Mouse (Mus musculus) B cell, adult 2 months (primary cell): ENCODE data around the gene Arl14.
"Not testable (repeated sequence)": the region's sequence is repeated elsewhere in the genome, so short reads cannot be mapped to it uniquely, and the experiment has no call there.

Experiments used
- DNase-seq, 2 experiments: peaks; one replicate each; pipeline ENCODE4 v3.0.0; 2022

Arl14 gene

DNA sequence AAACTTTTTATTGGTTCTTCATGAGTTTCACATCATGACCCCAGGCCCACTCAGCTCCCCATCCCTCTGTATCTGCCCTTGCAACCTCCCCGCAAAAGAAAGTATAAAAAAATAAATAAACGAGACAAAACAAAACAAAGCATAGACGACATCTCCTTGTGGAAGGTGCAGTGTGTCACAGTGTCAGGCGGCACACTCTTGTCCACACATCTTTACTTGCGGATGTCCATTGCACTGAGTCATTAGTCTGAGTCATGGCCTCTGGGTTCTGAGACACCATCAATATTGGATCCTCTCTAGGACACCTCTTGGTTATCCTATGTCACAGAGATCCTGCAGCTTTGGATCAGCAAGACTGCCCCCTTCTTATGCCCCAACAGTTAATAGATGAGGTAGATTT lies 7.7 kb upstream of the Arl14 start:
- DNase-seq = no peak

DNA sequence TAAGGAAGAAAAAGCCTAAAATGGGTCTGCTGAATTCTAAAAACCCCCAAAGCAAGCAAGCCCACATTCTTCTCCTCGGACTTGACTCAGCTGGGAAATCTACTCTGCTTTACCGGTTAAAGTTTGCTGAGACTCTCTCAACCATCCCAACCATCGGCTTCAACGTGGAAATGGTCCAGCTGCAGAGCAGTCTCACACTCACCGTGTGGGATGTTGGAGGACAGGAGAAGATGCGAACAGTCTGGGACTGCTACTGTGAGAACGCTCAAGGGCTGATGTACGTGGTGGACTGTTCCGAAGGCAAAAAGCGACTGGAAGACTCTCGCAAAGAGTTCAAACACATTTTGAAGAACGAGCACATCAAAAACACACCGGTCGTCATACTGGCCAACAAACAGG lies 282 bp downstream of the Arl14 start:
- DNase-seq = no peak

DNA sequence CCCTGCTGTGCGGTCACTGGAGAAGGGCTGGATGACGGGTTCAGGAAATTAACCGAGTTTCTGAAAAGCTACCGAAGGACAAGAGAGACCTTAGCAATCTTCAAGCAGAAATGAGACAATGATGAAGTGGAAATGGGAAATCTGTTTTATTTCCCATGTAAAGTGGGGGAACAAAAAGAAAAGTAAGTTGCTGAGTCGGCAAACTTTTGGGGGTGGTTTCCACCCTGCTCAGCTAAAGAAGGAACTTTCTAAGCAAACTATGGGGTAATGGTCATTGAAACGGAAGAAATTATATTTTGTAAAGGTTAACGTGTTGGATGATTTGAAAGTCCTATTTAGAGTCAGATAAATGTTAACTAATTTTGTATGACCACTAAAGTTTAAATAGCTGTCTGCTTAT lies 768 bp downstream of the Arl14 start:
- no peak for DNase-seq

DNA sequence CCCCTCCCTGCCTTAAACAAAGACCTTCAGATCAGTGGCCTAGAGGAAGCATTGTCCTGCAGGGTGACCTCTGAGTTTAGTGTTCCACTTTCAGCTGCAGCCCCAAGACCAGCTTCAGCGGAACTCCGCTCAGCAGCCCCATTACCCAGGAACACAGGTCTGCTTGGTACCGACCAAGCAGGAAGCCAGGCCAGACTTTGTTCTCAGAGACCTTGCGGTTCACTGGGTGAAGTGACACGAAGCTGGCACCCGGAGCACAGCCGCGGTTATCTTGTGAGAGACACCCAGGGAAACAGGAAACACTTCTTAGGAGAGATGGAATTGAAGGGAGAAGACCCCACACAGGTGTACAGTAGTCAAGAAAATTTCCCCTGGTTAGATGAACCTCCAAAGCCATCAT lies 1.4 kb downstream of the Arl14 start:
- peak; percentile 10 to 24 for DNase-seq

DNA sequence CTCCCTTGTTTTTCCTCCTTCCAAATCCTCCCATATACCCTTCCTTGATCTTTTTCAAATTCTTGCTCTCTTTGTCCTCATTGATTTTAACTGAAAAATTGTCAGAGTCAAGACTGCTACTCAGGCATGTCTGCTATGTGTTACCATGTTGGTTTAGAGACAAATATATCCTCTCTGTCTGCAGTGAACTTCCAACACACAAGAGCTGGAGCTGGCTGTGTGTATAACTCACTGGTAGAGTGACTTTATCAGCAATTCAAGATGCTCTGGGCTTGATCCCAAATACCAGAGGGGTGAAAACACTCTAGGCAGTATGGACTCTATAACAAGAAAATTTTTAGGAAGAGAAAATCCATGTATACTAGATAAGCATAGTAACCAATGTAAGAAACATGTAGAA lies 2.8 kb downstream of the Arl14 start:
- DNase-seq = no peak

DNA sequence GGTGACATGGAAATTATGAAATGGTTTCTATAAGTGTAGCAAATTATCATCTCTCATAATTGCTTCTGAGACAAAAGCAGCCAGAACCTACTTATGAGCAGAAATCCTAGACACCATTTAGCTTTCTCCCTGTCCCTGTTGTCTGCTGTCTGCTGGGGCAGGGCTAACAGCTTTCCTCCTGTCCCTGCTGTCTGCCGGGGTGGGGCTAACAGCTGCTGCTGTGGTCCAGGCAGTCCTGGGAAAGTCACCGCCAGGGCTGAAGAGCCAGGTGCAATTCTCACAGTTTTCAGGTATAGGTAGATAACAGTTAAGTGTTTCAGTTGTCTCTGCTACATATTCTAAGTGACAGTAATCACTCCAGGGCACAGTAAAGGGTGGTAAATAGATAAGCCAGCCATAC lies 4.3 kb downstream of the Arl14 start:
- DNase-seq = no peak

DNA sequence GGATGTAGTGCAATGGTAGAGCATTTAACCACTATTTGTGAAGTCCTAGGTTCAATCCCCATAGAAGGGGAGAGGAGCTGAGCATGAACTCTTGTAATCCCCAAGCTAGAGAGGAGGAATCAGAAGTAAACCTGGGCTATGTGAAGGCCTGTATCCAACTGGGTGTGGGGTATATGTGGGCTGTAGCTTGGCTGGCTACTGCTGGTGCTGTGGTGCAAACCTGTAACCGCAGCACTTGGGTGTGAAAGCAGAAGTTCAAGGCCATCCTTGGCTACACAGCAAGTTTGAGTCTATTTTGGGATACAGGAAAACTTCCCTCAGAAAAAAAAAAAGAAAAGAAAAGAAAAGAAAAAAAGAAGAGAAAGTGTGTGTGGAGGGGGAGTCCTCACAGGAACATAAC lies 5.8 kb downstream of the Arl14 start:
- peak in 1 of 2 experiments; percentile 14 for DNase-seq

DNA sequence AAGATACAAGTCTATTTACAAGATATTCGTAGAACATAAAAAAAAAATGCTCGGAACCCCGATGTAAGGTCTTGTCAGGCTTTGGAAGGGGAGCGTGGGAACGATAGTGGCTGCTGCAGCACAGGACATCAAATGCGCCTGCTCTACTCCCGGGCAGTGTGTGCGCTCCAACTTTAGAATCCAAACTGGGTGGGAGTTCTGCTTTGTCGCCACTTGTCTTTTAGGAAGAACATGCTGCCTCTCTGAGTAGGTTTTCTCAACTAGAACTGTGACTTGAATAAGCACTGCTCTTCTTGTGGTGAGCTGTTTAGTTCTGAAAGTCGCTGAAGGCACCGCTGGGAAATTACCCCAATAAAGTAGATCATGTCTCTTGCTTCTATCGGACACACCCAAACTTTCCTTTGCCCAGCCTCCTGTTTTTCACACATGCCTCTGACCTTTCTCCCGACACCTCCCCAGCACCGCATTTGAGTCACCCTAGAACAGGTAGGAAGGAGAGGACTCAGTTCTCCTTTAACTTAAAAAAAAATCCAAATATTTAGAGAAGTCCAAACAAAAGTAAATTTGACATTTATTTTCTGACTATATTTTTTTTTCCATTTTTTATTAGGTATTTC lies 9.4 kb downstream of the Arl14 start:
- DNase-seq = no peak

DNA sequence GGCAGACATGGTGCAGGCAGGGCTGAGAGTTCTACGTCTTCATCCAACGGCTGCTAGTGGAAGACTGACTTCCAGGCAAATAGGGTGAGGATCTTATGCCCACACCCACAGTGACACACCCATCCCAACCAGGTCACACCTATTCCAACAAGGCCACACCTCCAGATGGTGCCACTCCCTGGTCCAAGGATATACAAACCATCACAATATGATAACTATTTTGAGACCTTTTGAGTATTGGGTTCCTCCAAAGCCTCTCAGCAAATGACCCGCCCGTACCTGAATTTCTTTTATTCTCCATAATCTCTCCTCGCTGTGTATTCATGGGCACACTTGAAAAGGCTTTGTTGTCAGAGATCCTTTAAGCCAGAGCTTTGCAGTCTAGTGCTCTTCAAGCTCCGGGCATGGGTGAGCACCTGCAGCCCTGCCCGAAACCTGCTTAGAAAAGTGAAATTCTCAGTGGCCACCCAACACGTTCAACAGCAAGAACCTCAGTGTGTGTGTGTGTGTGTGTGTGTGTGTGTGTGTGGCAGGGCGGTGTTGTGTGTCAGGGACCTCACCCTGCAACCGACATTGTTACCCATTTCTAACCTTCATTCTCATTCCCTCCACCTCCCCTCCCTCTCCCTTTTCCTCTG lies 11.5 kb downstream of the Arl14 start:
- DNase-seq = not testable (repeated sequence)

DNA sequence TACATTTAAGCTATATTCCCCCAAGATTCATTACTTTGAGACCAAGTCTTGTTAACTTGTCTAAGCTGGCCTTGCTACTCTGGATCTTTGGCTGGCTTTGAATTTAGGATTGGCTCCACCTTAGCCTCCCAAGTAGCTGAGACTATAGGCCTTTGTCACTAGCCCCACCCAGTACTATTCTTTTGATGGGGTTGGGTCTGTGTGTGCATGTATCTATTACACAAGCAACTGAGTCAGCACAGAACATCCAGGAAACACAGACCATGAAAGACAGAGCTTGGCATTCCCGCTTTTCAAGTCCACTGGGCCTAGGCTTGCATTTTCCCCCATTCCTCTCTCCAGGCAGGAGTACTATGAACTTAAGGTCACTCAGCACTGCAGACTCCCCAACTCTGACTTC lies 12.3 kb downstream of the Arl14 start:
- no peak for DNase-seq

DNA sequence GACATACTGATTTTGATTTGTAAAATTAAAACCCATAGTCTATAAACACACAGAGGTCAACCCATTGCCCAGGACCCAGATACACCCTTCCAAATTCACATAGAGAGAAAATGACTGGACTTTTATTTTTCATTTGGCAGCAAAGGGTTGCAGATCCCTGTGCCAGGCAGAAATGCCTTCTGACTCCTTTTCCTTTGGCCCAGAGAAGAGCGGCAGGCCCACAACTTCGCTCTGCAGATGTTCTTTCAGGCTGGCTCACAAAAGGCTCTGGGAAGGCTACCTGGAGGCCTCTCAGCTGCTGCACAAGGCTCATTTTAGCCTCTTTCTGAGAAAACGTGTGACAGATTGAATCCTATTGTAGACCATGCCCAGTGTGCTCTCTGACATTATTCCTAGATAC lies 13.6 kb downstream of the Arl14 start:
- no peak for DNase-seq

DNA sequence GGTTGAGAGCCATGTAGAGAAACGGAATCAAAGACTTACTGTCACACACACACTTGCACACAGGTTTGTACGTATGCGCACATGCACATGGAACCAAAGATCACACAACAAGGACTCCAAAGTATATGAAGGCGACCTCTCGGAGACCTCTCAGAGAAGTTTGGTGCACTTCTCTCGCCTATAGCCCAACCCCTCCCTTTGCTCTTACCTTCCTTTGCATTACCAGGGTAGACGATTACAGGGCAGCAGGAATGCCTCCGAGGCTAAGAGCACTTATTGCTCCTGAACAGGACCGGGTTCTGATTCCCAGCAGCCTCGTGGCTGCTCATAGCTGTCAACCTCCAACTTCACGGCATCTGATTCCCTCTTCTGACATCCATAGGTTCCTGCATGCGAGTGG lies 14.3 kb downstream of the Arl14 start:
- no peak for DNase-seq

DNA sequence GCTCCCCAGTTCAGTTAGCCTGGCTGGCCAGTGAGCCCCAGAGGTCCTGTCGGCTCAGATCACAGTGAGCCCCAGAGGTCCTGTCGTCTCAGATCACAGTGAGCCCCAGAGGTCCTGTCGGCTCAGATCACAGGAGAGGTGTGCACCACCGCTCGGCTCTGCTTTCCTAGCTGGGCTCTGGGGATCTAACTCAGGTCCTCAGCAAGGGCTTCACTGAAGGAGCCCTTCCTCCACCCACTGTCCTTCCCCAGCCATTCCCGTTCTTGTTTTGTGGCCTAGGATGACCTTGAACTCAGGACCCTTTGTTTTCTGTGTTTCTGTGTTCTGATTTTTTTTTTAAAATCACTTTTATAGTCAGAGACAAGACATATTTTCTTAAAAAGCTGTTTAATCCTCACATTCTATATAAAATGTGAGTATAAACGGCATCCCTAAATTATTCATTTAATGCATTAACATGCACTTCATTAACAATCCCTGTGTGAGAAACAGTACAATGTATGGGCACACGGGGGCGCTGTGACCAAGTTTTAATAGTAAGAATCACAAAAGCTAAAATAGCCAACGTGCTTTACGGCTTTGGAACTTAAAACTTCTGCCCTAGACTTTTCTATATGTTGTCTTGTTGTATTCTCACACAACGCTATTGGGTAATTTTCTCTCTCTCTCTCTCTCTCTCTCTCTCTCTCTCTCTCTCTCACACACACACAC lies 16.1 kb downstream of the Arl14 start:
- DNase-seq = peak; percentile 79 to 85

DNA sequence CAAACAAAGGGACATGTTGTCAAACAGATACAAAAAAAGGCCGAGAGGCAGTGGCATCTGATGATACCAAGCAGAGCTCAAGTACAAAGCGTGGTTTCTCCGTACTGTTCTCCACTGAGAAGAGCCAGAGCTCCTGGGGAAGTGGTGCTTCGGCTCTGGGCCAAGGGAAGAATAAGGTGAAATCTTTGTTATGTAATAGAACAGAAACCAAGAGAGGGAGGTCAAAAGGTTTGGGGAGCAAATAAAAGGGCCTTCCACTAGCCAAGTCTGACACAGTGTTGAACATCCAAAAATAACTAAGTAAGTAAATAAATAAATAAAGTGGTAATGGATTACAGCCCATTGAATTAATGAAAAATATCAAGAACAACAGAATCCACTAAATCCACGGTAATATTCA lies 17.0 kb downstream of the Arl14 start:
- DNase-seq = no peak

DNA sequence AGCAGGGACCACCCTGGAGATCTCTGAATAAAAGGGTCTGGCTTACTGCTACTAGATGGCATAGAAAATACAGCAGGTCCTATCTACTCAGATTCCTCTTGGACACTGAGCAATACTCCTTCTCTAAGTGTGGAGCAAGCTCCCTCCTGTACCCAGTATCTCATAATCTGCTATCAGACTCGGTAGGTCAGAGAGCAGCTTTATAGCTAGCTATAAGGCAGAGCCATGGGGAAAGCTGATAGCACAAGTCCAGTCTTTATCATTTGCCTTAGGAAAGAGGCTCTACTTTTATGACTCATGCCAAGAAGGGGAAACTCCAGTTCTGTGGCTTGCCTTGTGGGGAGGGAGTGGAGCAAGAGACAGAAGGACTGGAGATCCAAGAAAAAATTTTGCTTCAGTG lies 18.8 kb downstream of the Arl14 start:
- no peak for DNase-seq

DNA sequence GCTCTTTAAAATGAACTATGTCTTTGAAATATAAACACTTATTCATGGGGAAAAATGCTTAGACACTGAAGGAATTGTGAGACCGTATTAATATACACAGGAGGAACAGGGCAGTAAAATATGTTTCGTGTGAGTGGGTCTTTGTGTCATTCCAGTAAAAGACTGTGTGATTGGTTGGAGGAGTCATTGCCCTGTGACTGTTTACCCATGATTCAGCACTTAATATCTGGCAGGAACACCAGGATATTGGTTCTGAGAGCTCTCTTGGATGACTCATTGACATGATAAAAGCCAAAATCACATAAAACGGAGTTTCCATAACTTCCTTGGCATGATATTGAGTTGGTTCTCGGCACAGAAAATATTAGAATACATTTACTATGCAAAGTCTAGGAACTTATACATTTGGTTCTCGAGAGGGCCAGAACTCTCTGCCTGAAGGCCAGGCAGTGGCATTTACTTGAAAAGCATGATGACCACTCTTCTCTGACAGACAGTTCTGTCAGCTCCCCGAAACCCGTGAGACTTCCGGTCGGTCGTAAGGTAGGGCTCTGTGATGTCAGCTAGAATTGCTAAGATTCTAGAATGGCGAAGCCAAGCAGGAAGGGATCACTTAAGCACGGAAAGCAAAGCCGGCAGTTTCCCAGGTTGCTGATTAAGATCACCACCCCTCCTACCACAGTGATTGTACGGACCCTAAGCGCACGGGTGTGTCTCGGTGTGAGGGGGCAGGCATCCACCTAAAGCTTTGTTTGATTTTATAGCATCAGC lies 31.1 kb downstream of the Arl14 start:
- no peak for DNase-seq

DNA sequence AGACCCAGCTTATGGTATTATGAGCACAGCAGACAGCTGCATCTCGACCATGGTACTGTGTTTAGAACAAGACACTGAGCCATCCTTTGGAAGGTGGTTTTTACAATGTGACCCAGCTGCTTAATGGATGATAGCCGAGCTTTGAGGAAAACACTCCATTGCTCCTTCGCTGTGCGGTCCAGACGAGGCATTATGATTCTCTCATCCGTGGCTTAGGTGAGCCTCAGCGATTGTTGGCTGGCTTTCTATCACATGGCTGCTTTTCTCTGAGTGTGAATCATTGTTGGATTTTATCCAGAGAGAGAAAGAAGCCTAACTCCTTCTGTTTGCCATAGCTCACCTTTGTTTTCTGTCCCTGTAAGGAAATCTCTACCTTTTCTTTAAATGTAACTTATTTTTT lies 32.5 kb downstream of the Arl14 start:
- no peak for DNase-seq

DNA sequence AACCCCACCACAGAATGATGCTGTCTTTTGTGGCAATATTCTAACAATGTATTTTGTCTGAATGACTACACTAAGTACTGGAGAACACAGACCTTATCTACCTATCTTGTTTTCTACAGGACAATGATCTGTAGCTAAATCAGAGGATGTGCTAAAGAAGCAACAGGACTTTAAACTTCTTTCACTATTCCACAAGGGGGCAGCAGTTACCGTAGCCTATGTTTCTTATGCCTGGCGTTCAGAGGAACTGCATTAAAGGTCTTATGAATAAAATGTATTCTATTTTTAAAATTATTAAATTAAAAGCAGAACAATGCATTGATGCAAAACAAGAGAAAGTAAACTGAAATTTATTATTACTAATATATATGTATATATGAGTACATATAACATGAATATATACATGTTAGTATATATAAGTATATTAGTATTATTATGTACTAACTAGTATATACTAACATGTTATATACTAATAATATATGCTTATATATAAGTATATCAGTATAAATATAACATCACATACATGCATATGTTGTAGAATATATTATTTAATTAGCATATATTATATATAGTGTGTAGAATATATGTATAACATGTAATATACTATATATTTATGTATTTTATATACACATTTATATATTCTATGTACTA lies 35.0 kb downstream of the Arl14 start:
- DNase-seq = peak; percentile 66 to 71

DNA sequence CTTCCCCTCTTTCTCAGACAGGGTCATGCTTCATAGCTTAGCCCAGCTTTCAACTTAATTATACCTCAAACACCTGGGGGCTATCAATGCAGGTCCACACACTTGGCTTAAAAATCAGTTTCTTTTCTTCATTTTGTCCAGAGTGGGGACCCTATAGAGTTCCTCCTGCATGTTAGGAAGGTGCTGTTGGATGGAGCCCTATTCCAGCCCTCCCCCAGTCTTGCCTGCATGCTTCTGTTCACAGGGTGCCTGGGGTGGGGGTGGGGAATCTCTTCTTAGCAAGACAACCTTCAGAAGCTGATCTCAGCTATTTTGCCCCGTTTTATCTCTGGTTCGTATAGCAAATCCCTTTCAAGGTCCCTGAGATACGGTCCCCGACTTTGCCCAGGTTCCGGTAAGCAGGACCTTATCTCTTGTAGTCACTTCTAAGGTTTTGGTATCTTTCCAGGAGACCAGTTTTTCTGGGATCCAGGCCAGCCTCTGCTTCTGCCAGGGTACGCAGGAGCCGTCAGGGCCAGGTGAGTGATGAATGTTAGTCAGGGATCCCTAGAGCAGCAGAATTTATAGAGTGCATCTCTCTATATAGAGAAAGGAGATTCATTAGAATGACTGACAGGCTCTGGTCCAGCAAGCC lies 40.9 kb downstream of the Arl14 start:
- no peak for DNase-seq

DNA sequence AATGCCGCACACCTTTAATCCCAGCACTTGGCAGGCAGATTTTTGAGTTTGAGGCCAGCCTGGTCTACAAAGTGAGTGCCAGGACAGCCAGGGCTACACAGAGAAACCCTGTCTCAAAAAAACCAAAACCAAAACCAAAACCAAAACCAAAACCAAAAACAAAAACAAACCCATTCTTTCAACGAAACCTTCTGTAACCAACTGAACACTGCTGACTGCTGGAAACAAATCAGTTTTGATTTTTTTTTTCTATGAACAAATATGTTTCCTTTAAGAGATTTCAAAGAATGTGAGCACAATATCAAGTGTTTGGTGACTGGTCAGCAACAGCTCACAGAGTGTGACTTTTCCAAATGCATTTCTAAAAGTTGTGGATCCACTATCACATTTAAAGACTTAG lies 42.1 kb downstream of the Arl14 start:
- not testable (repeated sequence) for DNase-seq

DNA sequence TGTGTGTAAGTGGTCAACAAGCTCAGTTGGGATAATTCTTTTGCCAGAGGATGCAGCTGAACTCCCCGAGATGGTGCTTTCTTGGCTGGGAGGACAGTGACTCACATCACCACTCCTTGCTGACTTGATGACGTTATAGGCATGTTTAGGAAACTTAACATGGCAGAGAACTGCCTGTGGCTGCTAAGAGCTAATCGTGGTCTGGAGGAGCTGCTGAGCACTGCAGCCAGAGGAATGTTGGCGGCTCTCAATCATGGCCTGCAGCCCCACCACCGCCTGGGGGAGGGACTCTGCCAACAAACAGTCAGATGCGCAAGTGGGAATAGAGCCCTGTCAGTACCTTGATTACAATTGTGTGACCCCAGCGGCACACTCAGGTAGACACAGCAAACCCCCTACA lies 49.6 kb downstream of the Arl14 start:
- DNase-seq = no peak
